12 mouse cellular contexts compared by ENCODE assay signal in the genomic region with DNA sequence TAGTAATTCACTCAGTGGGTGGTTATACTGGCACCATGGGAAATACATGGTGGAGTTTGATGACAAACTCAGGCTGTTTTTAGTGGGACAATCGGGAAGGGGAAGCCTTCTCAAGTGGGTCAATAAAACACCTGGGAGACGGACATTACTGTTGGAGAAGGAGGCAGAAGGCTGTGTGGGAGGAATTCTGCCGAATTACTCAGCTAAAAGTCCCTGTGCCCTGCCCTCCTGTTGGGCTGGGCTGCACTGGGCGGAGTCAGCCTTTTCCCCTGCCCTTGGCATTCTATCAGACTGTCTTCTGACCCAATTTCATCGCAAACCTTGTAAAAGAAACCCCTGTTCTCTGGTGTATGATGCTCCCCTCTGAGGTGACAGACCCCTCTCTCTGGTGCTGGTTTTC. TPM values are rescaled to one million over a fixed set of nuclear protein-coding genes. Genes with fewer than 3 reads are reported as not detected.
DNase-seq lines count a peak whose midpoint lies in the region; ATAC-seq and TF ChIP-seq lines count a peak whose summit lies in the region.
"Had no signal": no experiment of that assay in that cellular context is flagged by ENCODE, and none has a peak within 500 bp of the region (broad histone marks: within the 10 kb centered on the region; RNA-seq: fewer than 3 reads in every experiment).

No protein-coding gene starts in this region.

- H3K36me3 ChIP-seq in kidney, postnatal 0 days (ENCODE audit: insufficient read depth, low read length), result no peaks in the 10 kb centered on the region
- no peaks in the 10 kb centered on the region for H3K36me3 ChIP-seq in spleen, adult 2 months (ENCODE audit: control insufficient read depth, insufficient read depth, low read length)
- no peaks in the 10 kb centered on the region for H3K36me3 ChIP-seq in midbrain, postnatal 0 days (ENCODE audit: insufficient read depth, low read length)

- H3K4me1 ChIP-seq in kidney, postnatal 0 days (replicated peaks; ENCODE audit: insufficient read depth, low read length), result peaks cover 4% of the 10 kb centered on the region; the same call in 1 of the 2 replicates
- peaks cover 18% of the 10 kb centered on the region; the same call in 1 of the 2 replicates for H3K4me1 ChIP-seq in spleen, adult 2 months (ENCODE audit: control insufficient read depth, insufficient read depth, insufficient read length)
- no peaks in the 10 kb centered on the region for H3K4me1 ChIP-seq in cerebellum, adult 2 months (ENCODE audit: control insufficient read depth, insufficient read depth, low read length)
- no peaks in the 10 kb centered on the region for H3K4me1 ChIP-seq in midbrain, postnatal 0 days (ENCODE audit: insufficient read depth, low read length)

- DNase-seq in kidney, postnatal 0 days (ENCODE audit: low spot score), result peak; percentile 62
- no peak for DNase-seq in kidney, postnatal 14 days
- no peak for DNase-seq in spleen, adult 2 months (ENCODE audit: low read depth in 1 of 2, low spot score in 2 of 2)
- DNase-seq in cerebellum, adult 2 months, result no peak
- DNase-seq in thymus, postnatal 0 days (ENCODE audit: low spot score), result no peak
- DNase-seq in midbrain, postnatal 0 days (ENCODE audit: low spot score), result no peak
- DNase-seq: gastrocnemius, postnatal 14 days; kidney, adult 9 months had no signal

- no peak overlapping the region for H3K27ac ChIP-seq in kidney, postnatal 0 days
- 0 out of 2 replicates have a peak overlapping the region, but pooled peaks have one; percentile 17 for H3K27ac ChIP-seq in spleen, adult 2 months (ENCODE audit: insufficient read depth, low read length)
- no peak overlapping the region for H3K27ac ChIP-seq in cerebellum, adult 2 months (ENCODE audit: insufficient read depth, low read length)
- H3K27ac ChIP-seq in midbrain, postnatal 0 days (ENCODE audit: low read depth, low read length), result no peak overlapping the region

- TF ChIP-seq POLR2A in spleen, adult 2 months (IDR thresholded peaks at IDR 0.05; ENCODE audit: low read depth, low read length), result no peak
- no peak for TF ChIP-seq POLR2A in cerebellum, adult 2 months (IDR thresholded peaks at IDR 0.05; ENCODE audit: borderline replicate concordance, insufficient read depth, low read length)

- no peak for ATAC-seq in kidney, postnatal 0 days (replicated peaks; ENCODE audit: low FRiP score, low read depth)
- ATAC-seq in activated CD4-positive, CD25-positive, alpha-beta regulatory T cell, adult 4 months, result peak; percentile 11
- peak; percentile 16 for ATAC-seq in inflammation-experienced regulatory T-cells, adult 6 months
- ATAC-seq in midbrain, postnatal 0 days (ENCODE audit: low FRiP score), result no peak
- ATAC-seq: Patski had no signal

- H3K4me3 ChIP-seq in kidney, postnatal 0 days (replicated peaks; ENCODE audit: low read depth, low read length), result no peak overlapping the region
- no peak overlapping the region for H3K4me3 ChIP-seq in spleen, adult 2 months (ENCODE audit: extremely low read depth, insufficient read depth, insufficient read length)
- no peak overlapping the region for H3K4me3 ChIP-seq in cerebellum, adult 2 months (replicated peaks; ENCODE audit: insufficient read depth, low read depth, low read length)
- no peak overlapping the region for H3K4me3 ChIP-seq in midbrain, postnatal 0 days (ENCODE audit: low read depth, low read length)

- no peaks in the 10 kb centered on the region for H3K9me3 ChIP-seq in kidney, postnatal 0 days (replicated peaks; ENCODE audit: low read length)
- H3K9me3 ChIP-seq in midbrain, postnatal 0 days (ENCODE audit: low read length), result no peaks in the 10 kb centered on the region

- no peak for TF ChIP-seq CTCF in kidney, postnatal 0 days (IDR thresholded peaks at IDR 0.05; ENCODE audit: low read depth)
- no peak for TF ChIP-seq CTCF in spleen, adult 2 months (IDR thresholded peaks at IDR 0.05; ENCODE audit: extremely low read depth, insufficient read depth, insufficient read length, insufficient replicate concordance)
- no peak for TF ChIP-seq CTCF in cerebellum, adult 2 months (IDR thresholded peaks at IDR 0.05; ENCODE audit: borderline replicate concordance, insufficient read depth, low read depth, low read length)
- no peak for TF ChIP-seq CTCF in midbrain, postnatal 0 days (IDR thresholded peaks at IDR 0.05)

- 33% methylated on average over 5 of the region's 5 CpGs for WGBS in kidney, postnatal 0 days
- 33% methylated on average over 5 of the region's 5 CpGs for WGBS in spleen, adult 2 months
- 51% methylated on average over 5 of the region's 5 CpGs for WGBS in cerebellum, adult 2 months
- 48% methylated on average over 5 of the region's 5 CpGs for WGBS in midbrain, postnatal 0 days

- 0 out of 2 replicates have a peak overlapping the region, but pooled peaks have one; percentile 10 for H3K4me2 ChIP-seq in kidney, postnatal 0 days (ENCODE audit: low read length)
- no peak overlapping the region for H3K4me2 ChIP-seq in midbrain, postnatal 0 days (ENCODE audit: low read depth, low read length, poor library complexity, severe bottlenecking)
- H3K4me2 ChIP-seq: midbrain, embryonic 11.5 days had no signal

- H3K9ac ChIP-seq in kidney, postnatal 0 days (ENCODE audit: low read depth, low read length), result no peak overlapping the region
- H3K9ac ChIP-seq in midbrain, postnatal 0 days (replicated peaks; ENCODE audit: low read length, poor library complexity, severe bottlenecking), result no peak overlapping the region

- no peaks in the 10 kb centered on the region for H3K27me3 ChIP-seq in kidney, postnatal 0 days (ENCODE audit: insufficient read depth, low read length)
- H3K27me3 ChIP-seq in spleen, adult 2 months (ENCODE audit: control insufficient read depth, insufficient read depth, low read length), result no peaks in the 10 kb centered on the region
- H3K27me3 ChIP-seq in cerebellum, adult 2 months (ENCODE audit: control insufficient read depth, insufficient read depth, low read length), result peaks cover 2% of the 10 kb centered on the region; the same call in 1 of the 2 replicates
- H3K27me3 ChIP-seq in midbrain, postnatal 0 days (ENCODE audit: insufficient read depth, low read length), result no peaks in the 10 kb centered on the region
- H3K27me3 ChIP-seq: Patski had no signal

RNA-seq across cellular contexts. Expression of gene Zfp217, which starts 10.3 kb away (rescaled TPM):
- polyA plus RNA-seq in kidney, postnatal 0 days (2015; fragmentation: Nextera tagmentation; extraction: Ambion mirVana), result 3.7 and 4.0 TPM in 2 replicates
- 10 to 100 TPM in 1 of 2 experiments, 1 to 10 TPM in 1; 9.1 to 10.4 TPM for polyA plus RNA-seq in activated CD4-positive, CD25-positive, alpha-beta regulatory T cell, adult 4 months (2017; shearing (Covaris generic))
- polyA plus RNA-seq in inflammation-experienced regulatory T-cells, adult 6 months (2017; shearing (Covaris generic)), result 10 to 100 TPM in 1 of 3 experiments, 1 to 10 TPM in 2; 8.6 to 11.1 (median 8.6) TPM
- 20.6 and 22.3 TPM in 2 replicates for polyA plus RNA-seq in spleen, adult 2 months (2012; rRNA removed)
- polyA plus RNA-seq in cerebellum, adult 2 months (2012; rRNA removed), result 0.93 and 0.98 TPM in 2 replicates
- 5.8 and 6.9 TPM in 2 replicates for polyA plus RNA-seq in thymus, postnatal 0 days (2015; fragmentation: Nextera tagmentation; extraction: Ambion mirVana)
- total RNA-seq in midbrain, postnatal 0 days (2014; rRNA removed), result 3.7 and 3.8 TPM in 2 replicates
- 0.44 and 0.49 TPM in 2 replicates for polyA plus RNA-seq in midbrain, postnatal 0 days (2015; fragmentation: Nextera tagmentation; extraction: Ambion mirVana)

Comparison
In these comparisons a context has a peak if more than half of its experiments do, and no peak if none do; other contexts are left out.
1. ATAC-seq: peak in activated CD4-positive, CD25-positive, alpha-beta regulatory T cell, adult 4 months (single experiment) and inflammation-experienced regulatory T-cells, adult 6 months (single experiment); none in kidney, postnatal 0 days (single experiment) and midbrain, postnatal 0 days (single experiment).